Mouse (Mus musculus) G1E (cell line): ENCODE results near the gene 6030458C11Rik. TPM values are rescaled to one million over a fixed set of nuclear protein-coding genes. Genes with fewer than 3 reads are reported as not detected.

Source experiments
- ATAC-seq: 2 replicates; pipeline ENCODE4 v1.8.0; 2016; ENCODE audit warnings: mild to moderate bottlenecking; ENCODE audit not compliant: insufficient number of reproducible peaks, poor library complexity, low FRiP score, severe bottlenecking; ENCODE audit errors: extremely low read depth
- DNase-seq: peaks from one replicate; pipeline ENCODE4 v3.0.0; 2012; ENCODE audit warnings: low spot score
- H3K27me3 ChIP-seq: 2 replicates; pipeline ENCODE4 v1.6.1; 2012; ENCODE audit warnings: mild to moderate bottlenecking, low read length, inconsistent platforms; ENCODE audit not compliant: insufficient read depth
- H3K36me3 ChIP-seq: replicated peaks from 2 replicates; pipeline ENCODE3; 2012; ENCODE audit warnings: mild to moderate bottlenecking, inconsistent platforms
- H3K4me1 ChIP-seq: 2 replicates; pipeline ENCODE4 v1.6.1; 2012; ENCODE audit warnings: low read depth, low read length, inconsistent platforms, mixed read lengths; ENCODE audit not compliant: insufficient read depth
- H3K4me3 ChIP-seq: 2 replicates; pipeline ENCODE4 v1.5.1; 2012; ENCODE audit warnings: low read depth, mild to moderate bottlenecking, inconsistent platforms, low read length, moderate library complexity, mixed read lengths
- H3K9me3 ChIP-seq: replicated peaks from 2 replicates; pipeline ENCODE4 v1.6.1; 2012; ENCODE audit warnings: inconsistent platforms
- CTCF ChIP-seq: IDR thresholded peaks from 2 replicates; pipeline ENCODE4 v1.5.1; 2012; ENCODE audit warnings: low read depth, low read length, inconsistent platforms, mixed read lengths
- GATA1 ChIP-seq: IDR thresholded peaks from 2 replicates; pipeline ENCODE4 v1.6.1; 2012; ENCODE audit warnings: borderline replicate concordance, low read length, inconsistent platforms, mixed read lengths
- GATA2 ChIP-seq: IDR thresholded peaks from 2 replicates; pipeline ENCODE4 v1.6.1; 2012; ENCODE audit warnings: low read depth, low read length, inconsistent platforms, borderline replicate concordance
- POLR2AphosphoS5 ChIP-seq: IDR thresholded peaks from 2 replicates; pipeline ENCODE4 v1.6.1; 2012; ENCODE audit warnings: low read depth, low read length, inconsistent platforms; ENCODE audit not compliant: insufficient replicate concordance
- TAL1 ChIP-seq: conservative IDR thresholded peaks from 2 replicates; pipeline ENCODE4 v1.6.1; 2012; ENCODE audit warnings: low read depth, low read length, inconsistent platforms, mixed read lengths
- polyA plus RNA-seq: library from polyadenylated mRNA; stranded (reverse); fragments of >175 nt; gene quantifications from 2 replicates; pipeline ENCODE4 v1.2.3, GENCODE M21; 2012
- total RNA-seq, 2 experiments: library from RNA; stranded (forward) in 1 of 2; stranded (reverse) in 1 of 2; fragments of 200-1000 nt in 1 of 2; fragments of >200 nt in 1 of 2; fragmentation: Nextera tagmentation in 1 of 2; gene quantifications; 2 replicates each; pipeline ENCODE4 v1.2.3; 2014 to 2017

The 6030458C11Rik gene
- total and polyA plus RNA-seq, 3 experiments: 16.7 to 67.4 (median 57.8) TPM

DNA sequence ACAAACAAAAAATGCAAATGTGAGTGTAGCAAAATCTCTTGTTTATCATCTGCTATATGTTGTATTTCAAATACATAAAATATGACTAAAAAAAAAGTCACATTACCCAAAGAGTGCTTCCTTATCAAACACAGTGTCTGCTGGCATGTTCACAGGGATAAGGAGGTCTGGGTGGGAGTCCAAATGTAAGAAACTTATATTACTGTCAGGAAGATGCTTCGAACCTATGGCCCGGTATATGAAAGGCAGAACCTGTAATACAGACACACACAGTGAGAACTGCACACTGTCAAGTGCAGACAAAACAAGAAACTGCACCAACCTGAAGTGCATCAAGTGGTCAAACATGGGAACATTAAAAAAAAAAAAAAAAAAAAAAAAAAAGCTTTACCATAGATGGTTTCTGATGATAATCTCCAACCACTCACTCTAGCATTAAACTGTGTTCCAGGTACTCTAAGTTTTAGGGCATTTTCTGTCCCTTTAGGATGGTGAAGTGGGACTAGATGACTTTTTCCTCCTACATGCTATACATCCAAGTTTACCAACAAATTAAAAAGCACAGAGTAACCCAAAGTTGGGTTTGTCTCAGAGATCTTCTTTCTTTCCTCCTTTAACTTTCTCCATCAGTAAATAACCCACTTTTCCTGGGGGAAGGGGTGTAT, 862 bp downstream of the 6030458C11Rik start:
- DNase-seq (no peak), ATAC-seq (no peak)
- TF ChIP-seq POLR2AphosphoS5: no peak
- no peak for TF ChIP-seq CTCF
- no peak for TF ChIP-seq GATA2
- TF ChIP-seq TAL1: no peak
- no peak for TF ChIP-seq GATA1
- H3K36me3 ChIP-seq: peaks cover 70% of the 10 kb centered on the region
- H3K4me3 ChIP-seq: peak overlapping the region; percentile 99
- H3K27me3 ChIP-seq: no peaks in the 10 kb centered on the region
- no peaks in the 10 kb centered on the region for H3K9me3 ChIP-seq
- H3K4me1 ChIP-seq: peaks cover 44% of the 10 kb centered on the region

- no peak for DNase-seq
- no peaks in the 10 kb centered on the region for H3K27me3 ChIP-seq
- H3K36me3 ChIP-seq: peaks cover 70% of the 10 kb centered on the region
- H3K4me1 ChIP-seq: peaks cover 42% of the 10 kb centered on the region
- peak overlapping the region; percentile 60; the same call in 1 of the 2 replicates for H3K4me3 ChIP-seq
- no peaks in the 10 kb centered on the region for H3K9me3 ChIP-seq
- TF ChIP-seq GATA2 (no peak), CTCF (no peak), POLR2AphosphoS5 (no peak), TAL1 (no peak), GATA1 (no peak)
- no peak for ATAC-seq
Measured at GRCm38 (mm10) chr15:12822416-12823395, 1.7 kb downstream of the 6030458C11Rik start.

GRCm38 (mm10) chr15:12817592-12817991, 6.9 kb downstream of the 6030458C11Rik start:
- H3K36me3 ChIP-seq: peaks cover 95% of the 10 kb centered on the region
- H3K27me3 ChIP-seq: no peaks in the 10 kb centered on the region

DNA sequence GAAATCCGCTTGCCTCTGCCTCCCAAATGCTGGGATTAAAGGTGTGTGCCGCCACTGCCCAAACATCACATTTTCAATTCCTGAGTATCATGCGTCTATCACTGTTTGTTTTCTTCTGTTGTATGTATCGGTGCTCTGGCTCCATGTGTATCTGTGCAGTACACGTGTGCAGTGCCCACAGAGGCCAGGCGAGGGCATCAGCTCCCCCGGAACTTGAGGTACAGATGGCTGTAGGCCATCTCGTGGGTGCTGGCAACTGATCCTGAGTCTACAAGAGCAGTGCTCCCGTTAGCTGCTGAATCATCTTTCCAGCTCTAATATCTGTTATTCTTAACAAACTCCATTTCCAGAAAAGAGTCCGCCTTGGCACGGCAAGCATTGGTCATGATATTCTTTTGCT, 11.8 kb downstream of the 6030458C11Rik start:
- TF ChIP-seq GATA2 (no peak), GATA1 (no peak), TAL1 (no peak), POLR2AphosphoS5 (no peak), CTCF (no peak)
- H3K36me3 ChIP-seq: peaks cover 89% of the 10 kb centered on the region
- no peaks in the 10 kb centered on the region for H3K27me3 ChIP-seq
- H3K9me3 ChIP-seq: no peaks in the 10 kb centered on the region
- no peak for ATAC-seq
- H3K4me1 ChIP-seq: peaks cover 7% of the 10 kb centered on the region; the same call in 1 of the 2 replicates
- H3K4me3 ChIP-seq: no peak overlapping the region
- DNase-seq: no peak

More at GRCm38 (mm10) chr15:12817592-12817991, 6.9 kb downstream of the 6030458C11Rik start:
- ATAC-seq (no peak), DNase-seq (no peak)
- Histone ChIP-seq H3K4me3 (no peak overlapping the region), H3K4me1 (peaks cover 14% of the 10 kb centered on the region), H3K9me3 (no peaks in the 10 kb centered on the region)
- no peak for TF ChIP-seq GATA2
- TF ChIP-seq POLR2AphosphoS5: no peak
- no peak for TF ChIP-seq GATA1
- no peak for TF ChIP-seq CTCF

GRCm38 (mm10) chr15:12809305-12809704, 15.1 kb downstream of the 6030458C11Rik start:
- Histone ChIP-seq H3K4me1 (peaks cover 27% of the 10 kb centered on the region), H3K36me3 (peaks cover 71% of the 10 kb centered on the region), H3K4me3 (no peak overlapping the region), H3K9me3 (no peaks in the 10 kb centered on the region), H3K27me3 (no peaks in the 10 kb centered on the region)
- DNase-seq (no peak), ATAC-seq (no peak)
- no peak for TF ChIP-seq TAL1
- TF ChIP-seq GATA1: no peak
- TF ChIP-seq GATA2: no peak
- TF ChIP-seq POLR2AphosphoS5: no peak

DNA sequence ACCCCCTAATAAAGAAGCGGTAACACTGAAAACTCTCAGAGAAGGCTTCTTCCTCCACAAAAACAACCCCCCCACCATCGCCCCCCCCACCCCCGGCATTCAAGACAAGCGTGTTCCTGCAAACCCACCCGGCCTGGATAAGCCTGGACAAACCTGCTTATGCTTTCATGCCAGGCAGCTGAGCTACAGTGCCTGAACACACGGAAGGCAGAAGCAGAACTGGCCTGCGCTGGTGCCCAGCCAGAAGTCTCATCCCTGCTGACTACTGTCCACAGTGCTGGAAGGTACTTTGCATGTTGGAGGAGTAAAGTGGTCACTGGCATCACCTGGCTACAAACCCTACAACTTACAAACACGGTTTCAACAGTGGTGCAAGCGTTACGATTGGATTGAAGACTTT, 17.4 kb downstream of the 6030458C11Rik start:
- Histone ChIP-seq H3K27me3 (no peaks in the 10 kb centered on the region), H3K4me3 (no peak overlapping the region), H3K4me1 (peaks cover 41% of the 10 kb centered on the region), H3K9me3 (no peaks in the 10 kb centered on the region), H3K36me3 (peaks cover 51% of the 10 kb centered on the region)
- DNase-seq (no peak), ATAC-seq (no peak)
- TF ChIP-seq CTCF (no peak), TAL1 (no peak), POLR2AphosphoS5 (no peak), GATA2 (no peak), GATA1 (no peak)
